Mouse (Mus musculus): ENCODE data around the gene Ano8.

Gene Ano8

DNA sequence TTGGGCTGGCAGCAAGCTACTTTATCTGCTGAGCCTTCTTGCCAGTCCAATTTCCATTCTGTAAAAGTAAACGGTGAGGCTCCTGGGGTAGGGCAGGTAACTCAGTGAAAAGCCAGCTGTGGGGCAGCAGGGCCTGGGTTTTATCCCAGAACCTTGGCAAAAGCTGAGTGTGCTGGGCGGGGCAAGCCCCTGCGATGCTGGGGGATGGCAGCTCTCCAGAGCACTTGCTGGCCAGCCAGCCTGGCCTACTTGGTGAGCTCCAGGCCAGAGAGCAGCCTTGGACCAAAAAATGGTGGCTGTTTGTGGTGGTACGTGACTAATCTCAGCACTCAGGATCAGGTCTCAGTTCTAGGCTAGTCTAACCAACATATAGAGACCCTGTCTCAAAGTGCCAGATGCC, 20.2 kb upstream of the Ano8 start:
- TF ChIP-seq GATA4 (IDR thresholded peaks at IDR 0.05; ENCODE audit: insufficient replicate concordance, low read length): no peak

DNA sequence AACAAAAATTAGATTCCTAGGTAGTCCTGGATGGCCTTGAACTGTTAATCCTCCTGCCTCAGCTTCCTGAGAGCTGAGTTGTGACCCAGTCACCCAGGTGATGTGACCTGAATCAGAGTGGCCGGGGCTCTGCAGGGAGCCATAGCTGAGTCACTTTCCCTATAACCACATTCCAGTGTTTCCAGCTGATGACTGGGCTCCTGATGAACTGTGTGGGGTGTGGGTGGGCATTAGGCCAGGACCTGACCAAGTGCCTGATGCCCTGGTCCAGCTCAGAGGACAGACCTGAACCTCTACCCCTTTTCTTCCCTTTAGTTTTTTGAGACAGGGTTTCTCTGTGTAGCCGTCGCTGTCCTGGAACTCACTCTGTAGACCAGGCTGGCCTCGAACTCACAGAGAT, 19.6 kb upstream of the Ano8 start:
- no peak for TF ChIP-seq GATA4 (IDR thresholded peaks at IDR 0.05; ENCODE audit: insufficient replicate concordance, low read length)

DNA sequence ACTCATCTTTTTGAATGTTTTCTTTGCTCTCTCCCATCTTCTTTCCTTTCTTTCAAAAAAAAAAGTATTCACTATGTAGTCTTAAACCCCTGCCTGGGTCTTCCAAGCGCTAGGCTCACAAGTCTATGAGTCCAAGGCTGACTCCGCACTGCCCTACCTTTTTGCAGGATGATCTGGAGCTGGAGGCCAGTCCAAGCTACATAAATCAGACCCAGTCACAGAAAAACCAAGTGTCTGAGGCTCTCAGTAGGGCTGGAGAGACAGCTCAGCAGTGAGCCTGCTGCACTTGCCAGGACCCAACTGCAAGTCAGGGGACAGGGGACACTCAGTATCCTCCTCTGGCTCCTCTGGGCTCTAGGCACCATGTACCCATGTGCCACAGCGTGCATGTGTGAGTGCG, 18.6 kb upstream of the Ano8 start:
- TF ChIP-seq GATA4 (IDR thresholded peaks at IDR 0.05; ENCODE audit: insufficient replicate concordance, low read length): no peak

DNA sequence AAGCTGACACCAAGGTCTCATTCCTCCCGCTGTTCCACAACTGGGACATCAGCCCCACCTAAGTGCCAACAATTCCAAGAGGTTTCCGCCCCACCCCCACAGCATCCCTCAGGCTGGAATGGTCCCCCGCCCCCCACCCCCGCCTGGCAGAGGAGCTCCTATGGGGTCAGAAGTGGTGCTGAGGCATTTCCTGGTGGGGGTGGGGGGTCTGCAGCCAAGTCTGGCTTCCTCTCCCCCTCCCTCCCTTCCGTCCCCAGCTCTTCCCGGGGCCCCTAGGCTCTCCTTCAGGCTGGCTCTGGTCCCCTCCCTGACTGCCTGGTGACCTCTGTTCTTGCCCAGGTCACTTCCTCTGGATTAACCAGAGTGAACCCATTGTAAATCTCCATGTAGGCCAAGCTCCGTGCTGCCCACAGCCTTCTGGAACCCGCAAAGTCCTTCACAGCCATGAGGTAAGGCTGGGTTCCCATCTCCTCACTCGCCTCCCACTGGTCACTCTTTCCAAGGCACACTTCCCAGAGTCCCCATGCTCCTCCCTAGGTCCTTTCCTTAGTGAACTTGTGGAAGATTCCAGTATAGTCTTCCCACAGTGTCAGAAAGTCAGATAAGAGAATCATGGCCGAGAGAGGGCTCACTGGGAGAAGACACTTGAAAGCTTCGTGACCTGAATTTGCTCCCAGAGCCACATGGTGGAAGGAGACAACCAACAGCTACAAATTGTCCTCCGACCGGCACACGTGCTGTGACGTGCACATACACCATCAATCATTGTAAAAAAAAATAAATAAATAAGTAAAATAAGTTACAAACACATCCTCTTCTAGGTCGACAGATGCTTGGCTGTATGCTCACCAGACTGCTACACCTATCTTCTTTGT, 13.3 kb upstream of the Ano8 start:
- TF ChIP-seq GATA4 (IDR thresholded peaks at IDR 0.05; ENCODE audit: insufficient replicate concordance, low read length): no peak

DNA sequence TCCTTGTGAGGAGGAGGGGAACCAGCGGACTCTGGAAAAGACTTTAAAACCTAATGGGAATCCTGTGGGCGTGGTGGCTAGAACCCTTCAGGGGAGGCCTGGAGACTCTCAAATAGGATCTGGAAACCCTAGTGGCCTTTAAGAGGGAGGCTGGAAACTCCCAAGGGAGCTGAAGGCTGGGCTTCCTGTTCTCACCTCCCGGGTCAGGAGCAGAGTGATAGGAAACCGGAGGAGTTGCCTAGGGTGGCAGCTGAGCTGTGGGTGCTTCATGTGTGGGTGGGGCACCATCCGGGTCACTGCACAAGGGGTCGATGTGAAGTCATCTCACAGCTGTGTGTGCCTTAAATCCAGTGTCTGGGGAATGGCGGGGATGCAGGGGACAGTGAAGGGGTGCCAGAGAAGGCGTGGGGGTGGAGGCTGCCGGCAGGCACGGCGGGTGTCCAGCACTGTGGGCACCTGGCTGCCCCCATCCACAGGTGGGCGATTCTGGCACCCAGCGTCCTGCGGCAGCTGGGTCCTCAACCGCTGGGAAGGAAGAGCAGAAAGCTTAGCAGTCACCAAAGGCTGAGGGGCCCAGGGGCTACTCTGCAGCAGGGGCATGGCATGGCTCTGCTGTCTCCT, 12.2 kb upstream of the Ano8 start:
- peak; percentile 58; the same call in 1 of the 2 replicates for TF ChIP-seq GATA4 (IDR thresholded peaks at IDR 0.05; ENCODE audit: insufficient replicate concordance, low read length)

DNA sequence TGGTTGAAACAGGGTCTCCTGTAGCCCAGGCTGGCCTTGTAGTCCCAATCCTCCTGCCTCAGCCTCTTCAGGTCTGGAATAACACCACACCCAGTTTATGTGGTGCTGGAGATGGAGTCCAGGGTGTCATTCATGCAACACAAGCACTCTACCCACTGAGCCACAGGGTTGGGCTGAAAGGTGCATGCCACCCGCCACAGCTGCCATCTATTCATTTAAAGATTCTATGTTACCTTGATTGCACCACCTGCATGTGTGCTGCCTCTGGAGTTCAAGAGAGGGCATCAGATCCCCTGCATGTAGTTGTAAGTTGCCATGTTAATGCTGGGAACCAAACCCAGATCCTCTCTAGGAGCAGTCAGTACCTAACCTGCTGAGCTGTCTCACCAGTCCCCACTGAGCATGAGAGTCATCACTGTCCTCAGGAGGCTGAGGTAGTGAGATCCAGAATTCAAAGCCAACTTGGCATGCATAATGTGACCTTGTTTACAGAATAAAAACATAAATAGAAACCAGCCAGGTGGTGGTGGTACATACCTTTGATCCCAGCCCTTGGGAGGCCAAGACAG, 11.4 kb upstream of the Ano8 start:
- no peak for TF ChIP-seq GATA4 (IDR thresholded peaks at IDR 0.05; ENCODE audit: insufficient replicate concordance, low read length)

DNA sequence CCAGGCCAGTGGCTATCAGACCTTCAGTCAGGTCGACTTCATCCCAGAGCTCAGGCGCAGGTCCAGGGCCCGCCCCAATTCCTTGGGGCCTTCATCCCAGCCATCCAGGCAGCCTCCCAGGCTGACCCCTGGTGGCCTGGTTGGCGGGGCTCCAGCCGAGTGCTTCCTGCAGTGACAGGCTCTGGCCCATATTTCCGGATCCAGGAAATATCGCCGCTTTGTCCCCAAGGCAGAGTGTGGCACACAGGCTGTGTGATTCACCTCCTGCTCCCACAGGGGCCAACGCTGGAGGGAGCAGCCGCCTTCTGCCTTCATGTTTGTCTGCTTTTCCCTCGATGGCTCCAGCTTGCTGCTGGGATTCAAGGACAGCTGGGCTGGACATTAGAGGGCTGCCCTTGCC, 10.7 kb upstream of the Ano8 start:
- peak; percentile 74; the same call in 1 of the 2 replicates for TF ChIP-seq GATA4 (IDR thresholded peaks at IDR 0.05; ENCODE audit: insufficient replicate concordance, low read length)

DNA sequence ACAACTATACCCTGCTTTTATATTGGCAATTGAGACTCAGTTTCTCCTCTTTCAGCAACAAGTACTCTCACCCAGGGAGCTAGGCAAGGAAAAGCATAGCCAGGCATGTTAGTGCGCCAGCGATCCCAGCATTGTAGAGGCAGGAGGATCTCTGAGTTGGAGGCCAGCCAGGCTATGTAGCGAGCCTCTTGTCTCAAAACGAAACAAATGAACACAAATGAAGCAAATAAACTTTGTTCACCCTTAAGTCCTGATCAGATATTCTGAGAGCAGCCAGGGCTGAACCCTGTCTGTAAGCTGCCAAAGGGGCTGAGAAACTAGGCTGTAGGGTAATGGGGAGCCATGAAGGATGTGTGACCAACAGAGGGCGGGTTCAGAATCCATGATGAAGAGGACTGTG, 10.0 kb upstream of the Ano8 start:
- TF ChIP-seq GATA4 (IDR thresholded peaks at IDR 0.05; ENCODE audit: insufficient replicate concordance, low read length): no peak

DNA sequence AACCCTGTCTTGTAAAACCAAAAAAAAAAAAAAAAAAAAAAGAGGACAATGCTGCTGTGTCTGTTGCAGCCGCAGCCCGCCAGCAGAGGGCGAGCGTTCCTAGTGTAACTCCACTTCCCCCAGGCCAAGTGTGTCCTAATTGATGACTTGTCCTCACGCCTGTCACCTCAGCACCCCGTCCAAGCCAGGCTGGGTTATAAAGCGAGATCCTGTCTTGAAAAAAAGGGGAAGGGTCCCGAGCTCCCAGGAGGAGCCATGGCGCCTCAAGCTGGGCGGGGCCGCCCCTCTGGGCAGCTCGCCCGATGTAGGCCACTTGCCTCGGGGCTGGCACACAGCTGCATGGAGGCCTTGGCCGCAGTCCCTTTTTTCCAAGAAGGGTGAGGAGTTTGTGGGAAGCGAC, 9.3 kb upstream of the Ano8 start:
- no peak for TF ChIP-seq GATA4 (IDR thresholded peaks at IDR 0.05; ENCODE audit: insufficient replicate concordance, low read length)

DNA sequence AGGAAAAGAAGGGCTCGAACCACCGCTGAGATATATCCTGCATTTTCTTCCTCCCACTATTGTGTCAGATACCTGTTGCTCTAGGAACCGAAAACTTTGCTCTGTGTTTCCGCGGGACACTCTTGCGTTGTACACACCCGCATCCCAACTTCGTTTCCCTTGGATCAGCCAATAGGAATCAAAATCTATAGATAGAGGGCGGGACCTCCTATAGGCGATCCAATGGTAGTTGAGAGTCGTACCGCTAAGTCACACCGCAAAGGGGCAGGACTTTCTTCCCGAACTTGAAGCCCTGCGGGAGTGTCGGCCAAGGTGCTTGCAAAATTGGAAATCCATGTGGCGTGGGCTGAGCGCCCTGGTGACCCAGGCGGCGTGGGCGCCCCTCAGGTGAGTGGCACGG, 2.7 kb upstream of the Ano8 start:
- 0 out of 2 replicates have a peak, but pooled peaks have one; percentile 19 for TF ChIP-seq GATA4 (IDR thresholded peaks at IDR 0.05; ENCODE audit: insufficient replicate concordance, low read length)

DNA sequence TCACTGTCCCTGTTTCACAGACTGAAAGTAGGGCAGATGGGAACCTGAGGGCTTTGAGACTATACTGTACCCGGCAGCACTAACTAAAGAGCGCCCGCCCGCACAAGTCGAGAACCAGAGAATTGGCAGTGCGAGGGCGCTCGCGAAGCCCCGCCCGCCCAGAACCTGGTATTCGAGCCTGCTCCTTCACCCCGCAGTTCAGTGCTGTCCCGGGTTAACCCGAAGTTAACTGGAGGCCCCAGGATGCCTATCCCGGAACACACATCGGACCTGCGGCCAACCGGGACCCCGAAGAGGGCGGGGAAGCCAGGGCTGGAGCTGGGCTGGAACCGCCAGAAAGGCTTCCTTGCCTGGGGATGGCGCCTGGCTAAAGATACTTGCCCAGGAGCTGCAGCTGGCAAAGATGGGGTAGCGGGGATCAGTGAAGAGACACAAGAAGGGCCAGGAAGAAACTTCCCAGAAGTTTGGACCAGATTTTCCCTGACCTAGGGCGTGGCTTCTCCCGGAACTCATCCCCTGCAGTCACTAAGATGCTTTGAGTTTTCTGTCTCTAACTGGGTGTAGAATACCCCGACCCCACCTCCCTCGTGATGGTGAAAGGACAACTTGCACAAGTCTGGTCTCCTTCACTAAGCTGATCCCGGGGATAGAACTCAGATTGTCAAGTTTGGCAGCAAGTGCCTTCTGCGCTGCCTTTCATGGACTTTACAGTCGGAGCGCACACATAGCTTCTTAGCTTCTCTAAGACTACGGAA, 2.1 kb upstream of the Ano8 start, which contains the start of gene Gtpbp3:
Gtpbp3 (plus strand) TSS at position 413 of the 755 bp plus-strand sequence.
- TF ChIP-seq GATA4 (IDR thresholded peaks at IDR 0.05; ENCODE audit: insufficient replicate concordance, low read length): no peak

DNA sequence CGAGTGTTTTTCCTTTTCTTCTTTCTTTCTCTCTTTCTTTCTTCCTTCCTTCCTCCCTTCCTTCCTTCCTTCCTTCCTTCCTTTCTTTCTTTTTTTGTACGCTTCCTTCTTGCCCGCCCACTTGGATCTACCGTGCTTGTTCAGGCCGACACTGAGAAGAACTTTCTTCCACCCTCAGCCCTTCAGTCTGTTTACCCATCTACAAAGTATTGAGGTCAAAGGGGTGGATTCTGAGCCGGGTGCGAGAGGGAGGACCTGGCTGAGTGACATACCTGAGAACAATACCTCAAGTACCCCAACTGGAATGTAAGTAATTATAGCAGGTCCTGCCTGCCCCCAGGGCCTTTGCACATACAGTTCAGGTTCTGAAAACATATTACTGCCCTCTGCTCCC, 370 bp upstream of the Ano8 start:
- no peak for TF ChIP-seq GATA4 (IDR thresholded peaks at IDR 0.05; ENCODE audit: insufficient replicate concordance, low read length)

DNA sequence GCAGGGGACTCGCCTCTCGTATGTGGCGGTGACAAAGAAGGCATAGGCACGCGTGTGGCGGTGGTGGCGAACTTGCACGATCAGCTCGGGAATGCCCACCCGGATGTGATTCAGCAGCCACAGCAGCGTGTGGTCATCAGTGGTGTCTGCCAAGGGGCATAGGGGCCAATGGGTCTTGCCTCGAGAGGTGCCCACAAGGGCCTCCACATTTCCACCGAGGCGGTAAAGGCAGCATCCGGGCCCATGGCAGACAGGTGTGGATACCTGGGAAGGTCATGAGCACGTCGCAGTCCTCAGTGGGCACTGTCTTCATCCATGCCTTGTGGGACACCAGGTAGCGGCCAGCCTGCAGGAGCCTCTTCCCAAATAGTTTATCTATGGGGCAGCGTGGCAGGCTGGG, 1.0 kb downstream of the Ano8 start:
- no peak for TF ChIP-seq GATA4 (IDR thresholded peaks at IDR 0.05; ENCODE audit: insufficient replicate concordance, low read length)

DNA sequence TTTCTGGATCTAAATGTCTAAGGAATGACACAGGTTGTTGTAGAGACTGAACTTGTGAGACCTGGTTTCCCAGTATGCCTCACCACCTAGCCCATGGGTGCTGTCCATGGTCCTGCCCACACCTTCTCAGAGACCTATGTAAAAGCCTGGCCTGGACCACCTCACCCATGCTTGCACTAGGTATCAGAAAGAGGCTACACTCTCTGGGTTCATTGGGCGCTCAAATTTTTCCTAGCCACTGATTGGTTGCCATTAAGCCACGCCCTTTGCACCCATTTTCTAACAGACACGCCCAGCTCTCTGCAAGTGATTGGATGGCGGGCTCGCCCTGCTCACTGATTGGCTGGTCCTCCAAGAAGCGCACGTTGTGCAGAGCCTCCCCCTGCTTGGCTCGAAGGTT, 1.8 kb downstream of the Ano8 start:
- TF ChIP-seq GATA4 (IDR thresholded peaks at IDR 0.05; ENCODE audit: insufficient replicate concordance, low read length): no peak

DNA sequence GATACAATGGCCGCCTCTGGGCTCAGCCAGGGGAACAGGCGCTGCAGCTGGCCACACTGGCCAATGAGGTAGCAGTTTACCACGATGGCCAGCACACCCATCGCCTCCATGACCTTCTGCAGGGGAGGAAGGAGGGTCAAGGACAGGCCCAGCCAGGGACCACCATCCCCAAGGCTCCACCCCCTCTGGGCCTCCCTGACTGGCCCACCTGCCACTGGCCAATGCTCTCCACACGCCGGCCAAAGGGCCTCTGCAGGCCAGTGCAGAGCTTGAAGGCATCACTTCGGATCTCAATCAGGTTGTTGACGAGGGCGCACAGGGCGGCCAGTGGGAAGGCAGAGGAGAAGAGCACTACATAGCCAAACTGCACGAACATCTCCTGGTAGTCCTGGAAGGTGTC, 6.8 kb downstream of the Ano8 start:
- TF ChIP-seq GATA4 (IDR thresholded peaks at IDR 0.05; ENCODE audit: insufficient replicate concordance, low read length): no peak

Measured in liver, adult (tissue).